Mouse (Mus musculus) bone marrow macrophage, adult 2 months (primary cell): ENCODE measurements around the gene Yy1. TPM values are rescaled to one million over a fixed set of nuclear protein-coding genes. Genes with fewer than 3 reads are reported as not detected.

Experiments
- H3K27ac ChIP-seq: 2 replicates; pipeline ENCODE4 v1.5.1; 2012; ENCODE audit warnings: low read depth, low read length; ENCODE audit not compliant: insufficient read depth
- H3K4me1 ChIP-seq: 2 replicates; pipeline ENCODE4 v1.6.1; 2012; ENCODE audit warnings: low read length; ENCODE audit not compliant: control insufficient read depth, insufficient read depth
- H3K4me3 ChIP-seq: 2 replicates; pipeline ENCODE4 v1.5.1; 2012; ENCODE audit warnings: mild to moderate bottlenecking, low read length, moderate library complexity; ENCODE audit not compliant: insufficient read depth
- CTCF ChIP-seq: IDR thresholded peaks from 2 replicates; pipeline ENCODE4 v1.5.1; 2012; ENCODE audit warnings: low read depth, mild to moderate bottlenecking, low read length, moderate library complexity
- POLR2A ChIP-seq: IDR thresholded peaks from 2 replicates; pipeline ENCODE4 v1.6.1; 2012; ENCODE audit warnings: mild to moderate bottlenecking, low read depth, low read length, borderline replicate concordance
- polyA plus RNA-seq: library from polyadenylated mRNA; stranded (reverse); fragments of >200 nt; gene quantifications from 2 replicates; pipeline ENCODE4 v1.2.4, GENCODE M21; 2012; ENCODE audit not compliant: missing spikeins, insufficient read depth, insufficient read length

The Yy1 gene
- polyA plus RNA-seq, 1 experiment, result 77.7 TPM

GRCm38 (mm10) chr12:108825561-108826224 is 32.9 kb downstream of the Yy1 start:
- H3K27ac ChIP-seq, result no peak overlapping the region
- H3K4me1 ChIP-seq, result no peaks in the 10 kb centered on the region
- H3K4me3 ChIP-seq, result no peak overlapping the region
- TF ChIP-seq CTCF (no peak), POLR2A (no peak)

- no peak overlapping the region for H3K27ac ChIP-seq
- no peak overlapping the region for H3K4me3 ChIP-seq
- H3K4me1 ChIP-seq, result peaks cover 3% of the 10 kb centered on the region
- no peak for TF ChIP-seq CTCF
- no peak for TF ChIP-seq POLR2A
Measured at GRCm38 (mm10) chr12:108826282-108826957, 33.6 kb downstream of the Yy1 start.

GRCm38 (mm10) chr12:108826958-108827535 is 34.3 kb downstream of the Yy1 start:
- H3K27ac ChIP-seq, result no peak overlapping the region
- no peak overlapping the region for H3K4me3 ChIP-seq
- TF ChIP-seq POLR2A (no peak), CTCF (no peak)

GRCm38 (mm10) chr12:108827641-108828040 is 34.9 kb downstream of the Yy1 start:
- TF ChIP-seq POLR2A (no peak), CTCF (no peak)
- H3K27ac ChIP-seq, result no peak overlapping the region
- H3K4me1 ChIP-seq, result peaks cover 13% of the 10 kb centered on the region
- no peak overlapping the region for H3K4me3 ChIP-seq

More at GRCm38 (mm10) chr12:108826958-108827535, 34.3 kb downstream of the Yy1 start:
- peaks cover 8% of the 10 kb centered on the region for H3K4me1 ChIP-seq

GRCm38 (mm10) chr12:108829636-108830035 is 36.9 kb downstream of the Yy1 start:
- Histone ChIP-seq H3K27ac (no peak overlapping the region), H3K4me1 (peaks cover 16% of the 10 kb centered on the region), H3K4me3 (no peak overlapping the region)
- TF ChIP-seq CTCF (no peak), POLR2A (no peak)

- TF ChIP-seq POLR2A, result no peak
- no peak for TF ChIP-seq CTCF
Measured at GRCm38 (mm10) chr12:108830358-108830757, 37.6 kb downstream of the Yy1 start.

GRCm38 (mm10) chr12:108831966-108832643 is 39.3 kb downstream of the Yy1 start:
- Histone ChIP-seq H3K27ac (no peak overlapping the region), H3K4me1 (peaks cover 23% of the 10 kb centered on the region)

More at GRCm38 (mm10) chr12:108830358-108830757, 37.6 kb downstream of the Yy1 start:
- Histone ChIP-seq H3K4me3 (no peak overlapping the region), H3K4me1 (peaks cover 16% of the 10 kb centered on the region), H3K27ac (no peak overlapping the region)

GRCm38 (mm10) chr12:108832851-108833250 is 40.1 kb downstream of the Yy1 start:
- no peak overlapping the region for H3K4me3 ChIP-seq
- H3K27ac ChIP-seq, result no peak overlapping the region
- no peak for TF ChIP-seq POLR2A
- no peak for TF ChIP-seq CTCF
- peaks cover 28% of the 10 kb centered on the region for H3K4me1 ChIP-seq

More at GRCm38 (mm10) chr12:108831966-108832643, 39.3 kb downstream of the Yy1 start:
- TF ChIP-seq POLR2A (no peak), CTCF (no peak)
- no peak overlapping the region for H3K4me3 ChIP-seq

- Histone ChIP-seq H3K27ac (no peak overlapping the region), H3K4me1 (peaks cover 28% of the 10 kb centered on the region), H3K4me3 (no peak overlapping the region)
- no peak for TF ChIP-seq POLR2A
- TF ChIP-seq CTCF, result no peak
Measured at GRCm38 (mm10) chr12:108833408-108833807, 40.6 kb downstream of the Yy1 start.
